Mouse (Mus musculus) brain, embryonic 14.5 days (tissue): ENCODE results near the gene Trpv1.

Source experiments
- CTCF ChIP-seq: fragments of 200-500 bp; IDR thresholded peaks from 2 replicates; pipeline ENCODE4 v1.5.1; 2012; ENCODE audit warnings: inconsistent platforms, mild to moderate bottlenecking, moderate library complexity, borderline replicate concordance; ENCODE audit not compliant: insufficient read depth, insufficient read length; ENCODE audit errors: extremely low read depth
- POLR2A ChIP-seq: fragments of 200-500 bp; IDR thresholded peaks from 2 replicates; pipeline ENCODE4 v1.6.1; 2012; ENCODE audit warnings: mild to moderate bottlenecking, inconsistent platforms, borderline replicate concordance; ENCODE audit not compliant: poor library complexity, insufficient read depth, insufficient read length, severe bottlenecking; ENCODE audit errors: extremely low read depth

DNA sequence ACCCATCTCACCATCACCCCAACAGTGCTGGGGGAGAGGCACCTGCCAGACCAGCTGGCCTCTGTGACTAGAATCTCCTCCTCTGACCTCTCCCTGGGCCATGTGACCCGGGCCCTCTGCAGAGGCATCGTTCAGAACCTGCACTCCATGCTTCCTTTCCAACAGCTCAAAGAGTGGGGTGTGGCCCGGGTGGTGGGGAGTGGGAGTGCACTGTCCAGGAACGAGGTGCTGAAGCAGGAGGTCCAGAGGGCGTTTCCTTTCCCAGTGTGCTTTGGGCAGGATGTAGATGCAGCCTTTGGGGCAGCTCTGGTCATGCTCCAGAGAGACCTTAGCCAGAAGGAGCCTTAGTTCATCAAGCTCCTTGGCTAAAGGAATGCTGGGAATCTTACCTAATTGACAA, 11.2 kb upstream of the Trpv1 start:
- TF ChIP-seq CTCF (no peak), POLR2A (no peak)
